Mouse (Mus musculus) urinary bladder, postnatal 10 days (tissue): ENCODE data around the gene Ttc4.

Source experiments
- DNase-seq: peaks from one replicate; pipeline ENCODE4 v3.0.0; 2022; ENCODE audit warnings: low spot score

Gene Ttc4

DNA sequence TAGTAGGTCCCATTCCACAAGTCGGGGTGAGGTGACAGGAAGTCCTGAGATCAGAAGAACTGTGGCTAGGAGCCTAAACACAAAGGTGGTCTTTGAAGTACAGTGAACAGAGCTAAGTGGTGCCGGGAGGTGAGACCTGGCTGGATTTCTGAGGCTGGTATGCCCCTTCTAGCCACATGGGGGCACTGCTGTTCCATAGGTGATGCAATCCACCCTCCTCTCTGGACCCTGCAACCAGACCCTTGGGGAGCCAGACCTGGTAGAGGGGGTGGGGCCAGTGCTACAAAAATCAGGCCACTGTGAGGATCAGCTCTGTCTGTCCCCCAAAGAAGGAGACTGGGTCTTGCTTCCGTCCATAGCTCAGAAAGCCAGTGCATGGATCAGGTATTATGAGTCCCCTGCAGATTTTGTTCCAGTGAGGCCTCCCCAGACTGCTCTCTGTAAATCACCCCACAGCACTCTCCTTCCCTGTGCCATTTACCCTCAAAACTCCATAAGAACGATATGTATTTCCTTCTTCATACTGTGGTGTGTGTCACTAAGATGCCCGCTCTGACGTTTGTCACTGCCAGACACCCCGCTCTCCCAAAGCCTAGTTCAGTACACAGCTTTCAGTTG is 64.5 kb downstream of the Ttc4 start:
- DNase-seq, result no peak

DNA sequence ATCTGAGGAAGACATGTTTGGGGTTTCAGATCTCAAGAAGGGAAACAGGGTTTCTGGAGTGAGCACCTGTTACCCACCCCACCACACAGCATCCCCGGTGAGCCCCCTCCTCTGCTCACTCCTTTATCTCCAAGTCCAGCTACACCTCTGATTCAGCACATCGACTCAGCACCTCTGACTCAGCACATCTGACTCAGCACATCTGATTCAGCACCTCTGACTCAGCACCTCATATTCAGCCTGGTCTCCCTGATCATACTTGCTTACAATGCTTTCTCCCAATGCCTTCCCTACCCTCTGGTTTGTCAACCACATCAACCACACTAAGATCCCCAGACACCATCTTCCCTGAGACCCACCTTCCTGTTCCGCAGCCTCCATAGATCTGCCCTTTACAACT is 65.2 kb downstream of the Ttc4 start:
- DNase-seq, result no peak

DNA sequence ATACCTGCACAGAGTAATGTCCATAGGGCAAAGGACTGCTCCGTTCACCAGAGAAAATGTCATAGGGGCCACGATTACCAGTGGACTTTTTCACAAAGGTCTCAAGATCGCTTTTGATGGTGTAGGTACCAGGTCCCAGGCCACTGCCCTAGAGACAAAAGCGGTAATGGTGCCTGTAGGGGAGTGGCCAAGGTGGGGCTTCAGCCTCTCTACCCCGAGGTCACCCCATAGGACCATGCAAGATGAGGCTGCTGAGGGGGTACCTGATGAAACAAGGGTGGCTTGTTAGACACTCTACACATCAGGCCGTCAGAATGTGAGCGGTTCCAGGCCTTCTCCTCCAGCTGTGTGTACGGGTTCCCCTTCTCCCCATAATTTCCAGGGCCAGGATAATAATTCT is 65.6 kb downstream of the Ttc4 start:
- no peak for DNase-seq
